Mouse (Mus musculus) E14TG2a.4 (cell line): Measurements from ENCODE around the gene Phyhd1.

Experiments
- CTCF ChIP-seq: conservative IDR thresholded peaks from 2 replicates; pipeline ENCODE4 v1.5.1; 2014; ENCODE audit warnings: low read length
- NANOG ChIP-seq: IDR thresholded peaks from 2 replicates; pipeline ENCODE4 v1.6.1; 2014; ENCODE audit warnings: borderline replicate concordance, low read length, mixed read lengths
- POU5F1 ChIP-seq: IDR thresholded peaks from 2 replicates; pipeline ENCODE4 v1.6.1; 2014; ENCODE audit warnings: low read length, borderline replicate concordance

DNA sequence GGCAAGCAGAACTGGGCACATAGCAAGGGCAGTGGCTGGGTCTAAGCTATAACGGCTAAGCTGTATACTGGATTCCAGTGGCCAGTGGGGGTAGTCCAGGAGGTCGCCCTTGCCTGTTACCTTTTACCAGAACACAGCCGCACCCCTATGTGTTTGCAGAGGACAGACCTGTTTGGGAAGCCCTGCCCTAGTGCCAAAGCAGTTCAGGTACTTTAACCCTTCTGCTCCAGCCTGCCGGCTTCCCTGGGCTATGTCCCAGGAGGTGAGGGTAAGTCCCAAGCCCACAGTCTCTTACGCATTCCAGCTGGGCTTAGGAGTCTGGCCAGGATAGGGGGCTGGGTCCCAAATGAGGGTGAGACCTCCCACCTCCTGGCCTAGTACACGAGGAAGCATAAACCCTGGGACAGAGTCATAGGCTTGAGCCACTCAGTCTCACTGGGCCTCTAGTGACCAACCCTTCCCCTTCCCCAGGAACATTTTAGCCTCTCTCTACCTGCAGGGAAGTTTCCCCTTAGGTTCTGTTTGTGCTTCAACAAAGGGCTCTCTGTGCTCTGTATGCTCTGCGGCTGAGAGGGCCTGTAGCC lies 21.3 kb upstream of the Phyhd1 start:
- TF ChIP-seq CTCF (no peak), POU5F1 (no peak), NANOG (no peak)
